Mouse (Mus musculus) natural killer cell, adult 2 months (primary cell): ENCODE data around the gene Rnf26.

ENCODE experiments used
- DNase-seq, 2 experiments: peaks; one replicate each; pipeline ENCODE4 v3.0.0; 2022; ENCODE audit warnings: low spot score in 2 of 2

Gene Rnf26

DNA sequence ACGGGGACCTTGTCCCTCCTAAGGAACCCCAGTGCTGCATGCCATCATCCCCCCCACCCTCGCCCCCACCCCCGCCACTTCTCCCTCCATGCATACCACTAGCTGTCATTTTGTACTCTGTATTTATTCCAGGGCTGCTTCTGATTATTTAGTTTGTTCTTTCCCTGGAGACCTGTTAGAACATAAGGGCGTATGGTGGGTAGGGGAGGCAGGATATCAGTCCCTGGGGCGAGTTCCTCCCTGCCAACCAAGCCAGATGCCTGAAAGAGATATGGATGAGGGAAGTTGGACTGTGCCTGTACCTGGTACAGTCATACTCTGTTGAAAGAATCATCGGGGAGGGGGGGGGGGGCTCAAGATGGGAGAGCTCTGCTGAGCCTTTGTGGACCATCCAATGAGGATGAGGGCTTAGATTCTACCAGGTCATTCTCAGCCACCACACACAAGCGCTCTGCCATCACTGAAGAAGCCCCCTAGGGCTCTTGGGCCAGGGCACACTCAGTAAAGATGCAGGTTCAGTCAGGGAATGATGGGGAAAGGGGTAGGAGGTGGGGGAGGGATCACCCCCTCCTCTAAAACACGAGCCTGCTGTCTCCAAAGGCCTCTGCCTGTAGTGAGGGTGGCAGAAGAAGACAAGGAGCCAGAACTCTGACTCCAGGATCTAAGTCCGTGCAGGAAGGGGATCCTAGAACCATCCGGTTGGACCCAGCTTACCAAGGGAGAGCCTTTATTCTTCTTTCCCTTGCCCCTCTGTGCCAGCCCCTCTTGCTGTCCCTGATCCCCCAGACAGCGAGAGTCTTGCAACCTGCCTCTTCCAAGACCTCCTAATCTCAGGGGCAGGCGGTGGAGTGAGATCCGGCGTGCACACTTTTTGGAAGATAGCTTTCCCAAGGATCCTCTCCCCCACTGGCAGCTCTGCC, 65.5 kb downstream of the Rnf26 start:
- DNase-seq, result no peak

DNA sequence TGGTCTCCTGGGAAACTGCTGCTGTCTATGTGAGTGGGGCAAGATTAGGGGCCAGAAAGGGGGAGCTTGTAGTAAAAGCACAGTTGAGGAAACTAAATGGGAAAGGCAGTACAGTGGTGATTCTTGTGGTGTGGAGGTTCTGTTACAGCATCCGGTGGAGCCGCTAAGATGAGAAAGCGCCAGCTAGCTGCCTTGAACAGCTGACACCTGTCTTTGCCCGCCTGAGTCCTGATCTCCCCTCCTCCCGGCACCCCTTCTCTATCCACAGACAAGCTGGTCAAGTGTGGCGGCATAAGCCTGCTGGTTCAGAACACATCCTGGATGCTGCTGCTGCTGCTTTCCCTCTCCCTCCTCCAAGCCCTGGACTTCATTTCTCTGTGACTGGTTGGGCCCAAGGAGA, 66.2 kb downstream of the Rnf26 start:
- no peak for DNase-seq

DNA sequence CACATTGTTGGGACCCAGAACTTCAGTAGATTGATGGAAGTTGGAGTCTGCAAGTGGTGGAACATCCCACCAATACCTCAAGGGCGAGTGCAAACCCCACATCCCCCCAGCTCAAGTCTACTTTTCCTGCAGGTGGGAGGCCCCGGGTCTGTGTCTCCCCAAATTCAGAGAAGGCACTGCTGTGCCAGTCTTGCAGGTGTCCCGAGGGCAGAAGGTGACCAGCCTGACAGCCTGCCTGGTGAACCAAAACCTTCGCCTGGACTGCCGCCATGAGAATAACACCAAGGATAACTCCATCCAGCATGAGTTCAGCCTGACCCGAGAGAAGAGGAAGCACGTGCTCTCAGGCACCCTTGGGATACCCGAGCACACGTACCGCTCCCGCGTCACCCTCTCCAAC, 66.9 kb downstream of the Rnf26 start:
- no peak for DNase-seq

DNA sequence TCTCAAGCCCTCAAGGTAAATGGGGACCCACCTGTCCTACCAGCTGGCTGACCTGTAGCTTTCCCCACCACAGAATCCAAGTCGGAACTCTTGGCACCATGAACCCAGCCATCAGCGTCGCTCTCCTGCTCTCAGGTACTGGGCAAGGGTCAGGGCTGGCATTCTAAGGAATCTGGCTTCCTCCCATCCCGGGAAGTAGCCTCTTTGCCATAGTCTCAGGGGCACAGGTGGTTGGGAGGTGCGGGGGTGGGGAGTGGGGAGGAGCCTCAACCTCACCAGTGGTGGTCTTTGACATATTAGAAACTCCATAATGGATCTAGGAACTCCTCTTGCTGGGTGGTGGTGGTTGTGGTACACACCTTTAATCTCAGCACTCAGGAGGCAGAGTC, 67.4 kb downstream of the Rnf26 start:
- no peak for DNase-seq
